Mouse (Mus musculus) liver, embryonic 13.5 days (tissue): Measurements from ENCODE around the gene Fbxo4. TPM values are rescaled to one million over a fixed set of nuclear protein-coding genes. Genes with fewer than 3 reads are reported as not detected.

Source experiments
- polyA plus RNA-seq: library from polyadenylated mRNA; unstranded; fragments of >200 nt; fragmentation: Nextera tagmentation; extraction: Ambion mirVana; gene quantifications from 2 replicates; pipeline ENCODE4 v1.2.1, GENCODE M21; 2015

Fbxo4 gene
- polyA plus RNA-seq, 1 experiment from 2014 or later = 3.1 TPM

Other genes with a start within 250 kb of the Fbxo4 start
- gene AW549877, start 16.2 kb upstream of the Fbxo4 start, polyA plus RNA-seq = 4.8 and 7.2 TPM in 2 replicates
- 40.8 and 52.2 TPM in 2 replicates for gene Oxct1, start 46.8 kb upstream of the Fbxo4 start, polyA plus RNA-seq